Mouse (Mus musculus): ENCODE results near the gene Naa10. TPM values are rescaled to one million over a fixed set of nuclear protein-coding genes. Genes with fewer than 3 reads are reported as not detected.

The Naa10 gene
- total RNA-seq, 1 experiment from 2014 or later = 130 TPM

GRCm38 (mm10) chrX:73875881-73876280, 45.9 kb downstream of the Naa10 start:
- ATAC-seq (replicated peaks in 1 of 2; ENCODE audit: insufficient read depth in 1 of 2, low FRiP score in 2 of 2, low TSS enrichment in 1 of 2, low read depth in 1 of 2, poor library complexity in 2 of 2, severe bottlenecking in 2 of 2) = no peak

- ATAC-seq (replicated peaks in 1 of 2; ENCODE audit: insufficient read depth in 1 of 2, low FRiP score in 2 of 2, low TSS enrichment in 1 of 2, low read depth in 1 of 2, poor library complexity in 2 of 2, severe bottlenecking in 2 of 2) = no peak
Measured at GRCm38 (mm10) chrX:73871956-73872355, 49.8 kb downstream of the Naa10 start.

GRCm38 (mm10) chrX:73871474-73871873, 50.3 kb downstream of the Naa10 start:
- no peak for ATAC-seq (replicated peaks in 1 of 2; ENCODE audit: insufficient read depth in 1 of 2, low FRiP score in 2 of 2, low TSS enrichment in 1 of 2, low read depth in 1 of 2, poor library complexity in 2 of 2, severe bottlenecking in 2 of 2)

- ATAC-seq (replicated peaks in 1 of 2; ENCODE audit: insufficient read depth in 1 of 2, low FRiP score in 2 of 2, low TSS enrichment in 1 of 2, low read depth in 1 of 2, poor library complexity in 2 of 2, severe bottlenecking in 2 of 2) = peak in 1 of 2 experiments; percentile 60; a peak in 1 of 4 replicates
Measured at GRCm38 (mm10) chrX:73869334-73869733, 52.4 kb downstream of the Naa10 start.

GRCm38 (mm10) chrX:73867852-73868251, 53.9 kb downstream of the Naa10 start:
- no peak for ATAC-seq (replicated peaks in 1 of 2; ENCODE audit: insufficient read depth in 1 of 2, low FRiP score in 2 of 2, low TSS enrichment in 1 of 2, low read depth in 1 of 2, poor library complexity in 2 of 2, severe bottlenecking in 2 of 2)

GRCm38 (mm10) chrX:73867256-73867655, 54.5 kb downstream of the Naa10 start:
- ATAC-seq (replicated peaks in 1 of 2; ENCODE audit: insufficient read depth in 1 of 2, low FRiP score in 2 of 2, low TSS enrichment in 1 of 2, low read depth in 1 of 2, poor library complexity in 2 of 2, severe bottlenecking in 2 of 2) = no peak

Other genes starting within 250 kb of the Naa10 start
- 0.94 TPM in 1 of 2 replicates, not detected in the other for gene Slc6a8, start 248.8 kb downstream of the Naa10 start, total RNA-seq (2017)
- gene Bcap31, start 205.8 kb downstream of the Naa10 start, total RNA-seq (2017) = 171 and 203 TPM in 2 replicates
- 8.0 and 18.6 TPM in 2 replicates for gene Abcd1, start 205.3 kb downstream of the Naa10 start, total RNA-seq (2017)
- 0.25 TPM in 1 of 2 replicates, not detected in the other for gene Plxnb3, start 164.9 kb downstream of the Naa10 start, total RNA-seq (2017)
- gene Srpk3, start 147.5 kb downstream of the Naa10 start, total RNA-seq (2017) = not detected in 2 replicates
- 172 and 200 TPM in 2 replicates for gene Idh3g, start 135.0 kb downstream of the Naa10 start, total RNA-seq (2017)
- gene Ssr4, start 134.9 kb downstream of the Naa10 start, total RNA-seq (2017) = 106 and 153 TPM in 2 replicates
- gene Pdzd4, start 97.0 kb downstream of the Naa10 start, total RNA-seq (2017) = 2.9 and 6.4 TPM in 2 replicates
- gene Avpr2, start 29.8 kb downstream of the Naa10 start, total RNA-seq (2017) = 0.13 and 0.15 TPM in 2 replicates
- gene L1cam, start 25.8 kb downstream of the Naa10 start, total RNA-seq (2017) = 1.6 TPM in 1 of 2 replicates, not detected in the other
- gene Arhgap4, start 74 bp downstream of the Naa10 start, total RNA-seq (2017) = 46.5 and 80.0 TPM in 2 replicates
- gene Renbp, start 8.9 kb upstream of the Naa10 start, total RNA-seq (2017) = 13.2 and 53.8 TPM in 2 replicates
- gene Hcfc1, start 44.4 kb upstream of the Naa10 start, total RNA-seq (2017) = 48.1 and 53.6 TPM in 2 replicates
- gene Irak1, start 102.0 kb upstream of the Naa10 start, total RNA-seq (2017) = 60.8 and 66.2 TPM in 2 replicates
- gene Opn1mw, start 205.5 kb upstream of the Naa10 start, total RNA-seq (2017) = not detected in 2 replicates
- 20.2 and 31.3 TPM in 2 replicates for gene Mecp2, start 213.4 kb upstream of the Naa10 start, total RNA-seq (2017)
- not detected in 2 replicates for gene Tex28, start 245.9 kb upstream of the Naa10 start, total RNA-seq (2017)

All from hematopoietic stem cell, adult 5-6 weeks (primary cell).